Mouse (Mus musculus): Measurements from ENCODE around the gene Car9. TPM values are rescaled to one million over a fixed set of nuclear protein-coding genes. Genes with fewer than 3 reads are reported as not detected.
A peak's percentile ranks its signal among the peaks of the same experiment; 100 is the strongest.

Car9 gene
- polyA plus RNA-seq, 1 experiment from 2014 or later, result 2.1 TPM

DNA sequence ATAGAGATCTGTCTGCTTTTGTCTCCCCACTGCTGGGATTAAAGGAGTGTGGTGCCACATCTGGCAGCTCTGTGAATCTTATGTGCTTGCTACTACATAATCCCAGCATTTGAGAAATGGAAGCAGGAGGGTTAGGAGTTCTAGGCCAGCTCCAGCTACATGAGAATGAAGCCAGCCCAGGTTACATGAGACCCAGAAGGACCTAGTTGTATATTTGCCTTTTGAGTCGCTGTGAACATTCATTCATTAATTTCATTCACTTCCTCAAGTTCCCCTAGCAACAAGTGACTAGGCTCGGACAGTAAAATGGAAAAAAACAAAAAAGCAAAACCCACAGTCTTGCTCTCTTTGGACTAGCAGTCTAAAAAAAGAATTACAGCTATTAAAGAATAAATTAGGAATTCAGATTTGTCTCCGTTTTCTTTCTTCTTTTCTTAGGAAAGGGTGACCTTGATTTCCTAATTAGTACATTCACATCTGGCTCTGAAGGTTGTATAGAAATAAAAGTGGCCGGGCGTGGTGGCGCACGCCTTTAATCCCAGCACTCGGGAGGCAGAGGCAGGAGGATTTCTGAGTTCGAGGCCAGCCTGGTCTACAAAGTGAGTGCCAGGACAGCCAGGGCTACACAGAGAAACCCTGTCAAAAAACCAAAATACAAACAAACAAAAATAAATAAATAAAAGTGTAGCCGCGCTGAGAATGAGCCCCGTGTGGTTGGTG is 14.5 kb upstream of the Car9 start:
- ATAC-seq (no peak), DNase-seq (ENCODE audit: low spot score) (peak; percentile 68)
- no peaks in the 10 kb centered on the region for H3K36me3 ChIP-seq (ENCODE audit: insufficient read depth, low read length)
- TF ChIP-seq CTCF (IDR thresholded peaks at IDR 0.05) (no peak), EP300 (IDR thresholded peaks at IDR 0.05) (no peak)
- H3K4me2 ChIP-seq (replicated peaks; ENCODE audit: low read depth, low read length), result peak overlapping the region; percentile 50
- WGBS, result 40% methylated on average over 12 of the region's 12 CpGs
- H3K9me3 ChIP-seq (ENCODE audit: low read length), result no peaks in the 10 kb centered on the region
- H3K27ac ChIP-seq (ENCODE audit: low read length), result peak overlapping the region; percentile 70
- H3K4me1 ChIP-seq (ENCODE audit: insufficient read depth, low read depth, low read length), result no peaks in the 10 kb centered on the region
- no peaks in the 10 kb centered on the region for H3K27me3 ChIP-seq (replicated peaks; ENCODE audit: insufficient read depth, low read length)
- H3K9ac ChIP-seq (replicated peaks; ENCODE audit: low read depth), result peak overlapping the region; percentile 66; the same call in 1 of the 2 replicates
- H3K4me3 ChIP-seq (ENCODE audit: low read depth, low read length), result peak overlapping the region; percentile 78

DNA sequence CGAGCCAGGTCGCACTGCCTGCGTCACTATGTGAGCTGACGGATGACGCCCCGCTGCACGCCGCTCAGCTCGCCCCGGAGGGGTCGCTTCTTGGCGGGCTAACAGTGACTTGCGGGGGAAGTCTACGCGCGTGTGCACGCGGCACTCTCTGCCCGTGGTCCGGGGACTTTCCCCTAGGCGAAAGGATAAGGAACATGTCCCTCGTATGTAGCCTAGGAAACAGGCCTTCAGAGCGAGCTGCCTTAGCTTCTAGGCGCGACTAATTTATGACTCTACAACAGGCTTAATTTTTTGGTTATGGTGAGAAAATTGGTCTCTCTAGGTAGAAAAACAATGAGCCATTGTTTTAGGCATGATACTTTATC is 14.0 kb upstream of the Car9 start, which contains the start of gene Ccdc107:
TSS of gene Ccdc107 (plus strand) at position 80 of the 365 bp plus-strand sequence.
- ATAC-seq (peak; percentile 97), DNase-seq (ENCODE audit: low spot score) (peak; percentile 98)
- TF ChIP-seq EP300 (IDR thresholded peaks at IDR 0.05) (peak; percentile 76), CTCF (IDR thresholded peaks at IDR 0.05) (peak; percentile 35)
- WGBS, result under 1% methylated on average over 25 of the region's 25 CpGs
- H3K36me3 ChIP-seq (ENCODE audit: insufficient read depth, low read length), result no peaks in the 10 kb centered on the region
- no peaks in the 10 kb centered on the region for H3K4me1 ChIP-seq (ENCODE audit: insufficient read depth, low read depth, low read length)
- H3K27me3 ChIP-seq (replicated peaks; ENCODE audit: insufficient read depth, low read length), result no peaks in the 10 kb centered on the region
- H3K9ac ChIP-seq (replicated peaks; ENCODE audit: low read depth), result peak within 1 kb of the TSS; percentile 66
- H3K4me3 ChIP-seq (ENCODE audit: low read depth, low read length), result peak within 1 kb of the TSS; percentile 78
- H3K27ac ChIP-seq (ENCODE audit: low read length), result peak within 1 kb of the TSS; percentile 70
- H3K9me3 ChIP-seq (ENCODE audit: low read length), result no peaks in the 10 kb centered on the region
- peak within 1 kb of the TSS; percentile 87 for H3K4me2 ChIP-seq (replicated peaks; ENCODE audit: low read depth, low read length)

DNA sequence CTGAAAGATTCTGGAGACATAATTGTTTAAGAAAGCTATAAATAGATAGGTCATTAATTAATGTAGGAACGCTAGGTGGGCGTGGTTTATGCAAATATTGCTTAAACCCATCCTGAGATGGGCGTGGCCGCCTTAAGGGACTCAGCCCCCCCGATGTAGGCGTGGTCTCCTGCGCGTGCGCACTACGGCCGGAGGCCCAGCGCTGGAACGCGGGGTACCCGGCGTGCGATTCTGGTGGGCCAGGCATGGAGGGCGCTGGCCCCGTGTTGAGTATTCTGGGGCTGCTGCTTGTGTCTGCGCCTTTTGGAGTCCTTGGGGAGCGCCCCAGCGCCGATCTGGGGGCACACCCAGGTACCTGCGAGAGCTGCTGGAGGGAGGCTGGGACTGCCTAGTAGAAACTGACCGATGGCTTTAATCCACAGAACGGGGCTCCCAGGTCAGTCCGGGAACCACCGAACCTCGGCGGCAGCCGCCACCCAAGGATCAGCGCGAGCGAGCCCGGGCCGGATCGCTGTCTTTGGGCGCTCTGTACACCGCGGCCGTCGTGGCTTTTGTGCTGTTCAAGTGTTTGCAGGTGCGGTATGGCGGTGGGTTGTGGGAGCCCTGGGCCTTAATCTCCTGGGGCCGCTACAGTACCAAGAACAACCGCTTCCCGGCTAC is 13.4 kb upstream of the Car9 start:
- Histone ChIP-seq H3K4me3 (ENCODE audit: low read depth, low read length) (peak overlapping the region; percentile 78), H3K9me3 (ENCODE audit: low read length) (no peaks in the 10 kb centered on the region), H3K27ac (ENCODE audit: low read length) (peak overlapping the region; percentile 70), H3K9ac (replicated peaks; ENCODE audit: low read depth) (peak overlapping the region; percentile 66), H3K36me3 (ENCODE audit: insufficient read depth, low read length) (no peaks in the 10 kb centered on the region), H3K27me3 (replicated peaks; ENCODE audit: insufficient read depth, low read length) (no peaks in the 10 kb centered on the region), H3K4me2 (replicated peaks; ENCODE audit: low read depth, low read length) (peak overlapping the region; percentile 87), H3K4me1 (ENCODE audit: insufficient read depth, low read depth, low read length) (no peaks in the 10 kb centered on the region)
- peak; percentile 85 for ATAC-seq
- WGBS, result under 1% methylated on average over 47 of the region's 47 CpGs
- TF ChIP-seq CTCF (IDR thresholded peaks at IDR 0.05) (peak; percentile 43), EP300 (IDR thresholded peaks at IDR 0.05) (no peak)
- DNase-seq (ENCODE audit: low spot score), result peak; percentile 96

DNA sequence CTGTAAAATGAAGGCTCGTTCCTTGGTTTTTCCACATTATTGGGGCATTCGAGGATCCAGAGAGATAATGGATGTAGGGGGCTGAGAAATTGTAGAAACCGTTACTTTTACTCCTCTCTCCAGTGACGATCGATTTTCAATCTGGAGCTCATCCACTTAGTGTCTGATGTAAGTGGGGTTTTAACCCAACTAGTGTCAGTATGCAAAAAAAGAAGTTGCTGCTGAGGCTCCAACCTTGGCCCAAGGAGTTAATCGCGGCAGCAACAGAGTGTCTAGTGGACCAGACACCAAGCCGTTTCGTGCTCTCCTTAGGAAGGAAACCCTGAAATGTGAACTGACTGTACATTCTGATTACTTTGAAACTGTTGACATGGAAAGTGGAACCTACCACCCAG is 12.9 kb upstream of the Car9 start:
- H3K4me1 ChIP-seq (ENCODE audit: insufficient read depth, low read depth, low read length), result peaks cover 2% of the 10 kb centered on the region; the same call in 1 of the 2 replicates
- 2% methylated on average over 9 of the region's 9 CpGs for WGBS
- no peak for TF ChIP-seq EP300 (IDR thresholded peaks at IDR 0.05)
- no peak for TF ChIP-seq CTCF (IDR thresholded peaks at IDR 0.05)
- DNase-seq (ENCODE audit: low spot score), result no peak
- peak overlapping the region; percentile 87 for H3K4me2 ChIP-seq (replicated peaks; ENCODE audit: low read depth, low read length)
- H3K4me3 ChIP-seq (ENCODE audit: low read depth, low read length), result peak overlapping the region; percentile 78
- H3K27me3 ChIP-seq (replicated peaks; ENCODE audit: insufficient read depth, low read length), result no peaks in the 10 kb centered on the region
- no peaks in the 10 kb centered on the region for H3K9me3 ChIP-seq (ENCODE audit: low read length)
- H3K9ac ChIP-seq (replicated peaks; ENCODE audit: low read depth), result peak overlapping the region; percentile 66
- ATAC-seq, result no peak
- no peaks in the 10 kb centered on the region for H3K36me3 ChIP-seq (ENCODE audit: insufficient read depth, low read length)
- peak overlapping the region; percentile 70 for H3K27ac ChIP-seq (ENCODE audit: low read length)

DNA sequence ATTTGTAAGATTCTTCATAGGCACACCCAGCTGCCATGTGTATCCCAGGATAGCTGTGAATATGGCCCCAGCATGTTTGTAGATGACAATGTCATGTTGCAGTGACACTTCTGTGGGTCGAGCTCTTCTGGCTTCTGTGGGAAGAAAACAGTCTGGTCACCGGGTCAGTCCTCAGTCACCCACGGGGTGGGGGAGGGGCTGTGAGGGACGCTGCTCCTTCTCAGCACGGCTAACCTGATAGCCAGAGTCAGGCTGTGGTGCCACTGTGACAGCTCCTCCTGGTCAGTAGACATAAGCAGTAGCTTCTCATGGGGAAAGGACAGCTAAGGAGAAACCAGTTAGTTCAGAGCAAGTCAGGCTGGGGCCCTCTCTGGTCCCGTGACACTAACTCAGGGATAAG is 10.2 kb upstream of the Car9 start:
- DNase-seq (ENCODE audit: low spot score) (no peak), ATAC-seq (no peak)
- TF ChIP-seq EP300 (IDR thresholded peaks at IDR 0.05) (no peak), CTCF (IDR thresholded peaks at IDR 0.05) (no peak)
- no peak overlapping the region for H3K27ac ChIP-seq (ENCODE audit: low read length)
- WGBS, result 54% methylated on average over 6 of the region's 6 CpGs
- H3K4me3 ChIP-seq (ENCODE audit: low read depth, low read length), result no peak overlapping the region
- no peaks in the 10 kb centered on the region for H3K27me3 ChIP-seq (replicated peaks; ENCODE audit: insufficient read depth, low read length)
- H3K9me3 ChIP-seq (ENCODE audit: low read length), result no peaks in the 10 kb centered on the region
- H3K4me1 ChIP-seq (ENCODE audit: insufficient read depth, low read depth, low read length), result peaks cover 5% of the 10 kb centered on the region; the same call in 1 of the 2 replicates
- no peak overlapping the region for H3K4me2 ChIP-seq (replicated peaks; ENCODE audit: low read depth, low read length)
- no peaks in the 10 kb centered on the region for H3K36me3 ChIP-seq (ENCODE audit: insufficient read depth, low read length)
- H3K9ac ChIP-seq (replicated peaks; ENCODE audit: low read depth), result no peak overlapping the region

DNA sequence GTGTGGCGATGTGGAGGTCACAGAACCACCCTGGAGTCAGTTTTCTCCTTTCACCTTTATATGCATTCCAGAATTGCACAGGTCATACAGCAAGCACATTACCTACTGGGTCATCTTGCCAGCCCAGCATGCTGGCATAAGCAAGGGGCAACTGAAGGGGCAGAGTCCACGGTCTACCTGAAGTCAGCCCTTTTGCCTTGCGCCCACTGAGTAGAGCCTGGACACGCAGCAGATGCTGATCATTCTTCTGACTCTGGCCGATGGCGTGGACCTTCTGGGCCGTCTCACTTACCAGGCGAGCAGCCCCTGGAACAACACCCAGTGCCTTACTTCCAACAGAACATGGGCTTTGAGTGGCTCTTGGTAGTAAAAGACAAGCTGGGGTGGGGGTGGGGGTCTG is 9.4 kb upstream of the Car9 start:
- no peaks in the 10 kb centered on the region for H3K27me3 ChIP-seq (replicated peaks; ENCODE audit: insufficient read depth, low read length)
- no peaks in the 10 kb centered on the region for H3K36me3 ChIP-seq (ENCODE audit: insufficient read depth, low read length)
- TF ChIP-seq EP300 (IDR thresholded peaks at IDR 0.05), result no peak
- no peak for TF ChIP-seq CTCF (IDR thresholded peaks at IDR 0.05)
- no peak overlapping the region for H3K4me3 ChIP-seq (ENCODE audit: low read depth, low read length)
- no peak overlapping the region for H3K27ac ChIP-seq (ENCODE audit: low read length)
- H3K9ac ChIP-seq (replicated peaks; ENCODE audit: low read depth), result no peak overlapping the region
- no peak overlapping the region for H3K4me2 ChIP-seq (replicated peaks; ENCODE audit: low read depth, low read length)
- no peak for DNase-seq (ENCODE audit: low spot score)
- ATAC-seq, result no peak
- WGBS, result 82% methylated on average over 8 of the region's 8 CpGs
- no peaks in the 10 kb centered on the region for H3K9me3 ChIP-seq (ENCODE audit: low read length)
- peaks cover 5% of the 10 kb centered on the region; the same call in 1 of the 2 replicates for H3K4me1 ChIP-seq (ENCODE audit: insufficient read depth, low read depth, low read length)

Data from lung, postnatal 0 days (tissue).